Mouse (Mus musculus) hindbrain, embryonic 11.5 days (tissue): ENCODE data around the gene Pecam1. TPM values are rescaled to one million over a fixed set of nuclear protein-coding genes. Genes with fewer than 3 reads are reported as not detected.
A peak's percentile ranks its signal among the peaks of the same experiment; 100 is the strongest.

Experiments
- ATAC-seq: fragments of 200-750 bp; cut with Nextera tagmentation; 2 replicates; pipeline ENCODE4 v1.8.0; 2017; ENCODE audit warnings: mild to moderate bottlenecking, moderate TSS enrichment, moderate library complexity; ENCODE audit not compliant: low FRiP score
- DNase-seq: peaks from one replicate; pipeline ENCODE4 v3.0.0-alpha.2; 2015; ENCODE audit warnings: low spot score
- H3K27ac ChIP-seq: fragments of 300-500 bp; sonication (generic); 2 replicates; pipeline ENCODE4 v1.5.1; 2014; ENCODE audit warnings: mild to moderate bottlenecking, low read depth, low read length
- H3K27me3 ChIP-seq: fragments of 300-500 bp; sonication (generic); 2 replicates; pipeline ENCODE4 v1.6.1; 2014; ENCODE audit warnings: mild to moderate bottlenecking, low read length, moderate library complexity, mixed read lengths; ENCODE audit not compliant: control insufficient read depth, insufficient read depth
- H3K36me3 ChIP-seq: fragments of 300-500 bp; sonication (generic); 2 replicates; pipeline ENCODE4 v1.6.1; 2014; ENCODE audit warnings: mild to moderate bottlenecking, low read length, moderate library complexity, mixed read lengths; ENCODE audit not compliant: control insufficient read depth, insufficient read depth
- H3K4me1 ChIP-seq: fragments of 300-500 bp; sonication (generic); replicated peaks from 2 replicates; pipeline ENCODE4 v1.6.1; 2014; ENCODE audit warnings: low read length, mixed read lengths; ENCODE audit not compliant: control insufficient read depth, insufficient read depth
- H3K4me2 ChIP-seq: fragments of 300-500 bp; sonication (generic); replicated peaks from 2 replicates; pipeline ENCODE4 v1.6.1; 2014; ENCODE audit warnings: mild to moderate bottlenecking, low read depth, low read length
- H3K4me3 ChIP-seq: fragments of 300-500 bp; sonication (generic); 2 replicates; pipeline ENCODE4 v1.5.1; 2014; ENCODE audit warnings: low read depth, low read length
- H3K9ac ChIP-seq: fragments of 300-500 bp; sonication (generic); 2 replicates; pipeline ENCODE4 v1.6.1; 2014; ENCODE audit warnings: low read depth, low read length
- H3K9me3 ChIP-seq: fragments of 300-500 bp; sonication (generic); 2 replicates; pipeline ENCODE4 v1.6.1; 2016; ENCODE audit warnings: low read length; ENCODE audit not compliant: control insufficient read depth
- WGBS: fragments of 180-500 bp; shearing (Covaris S2); extraction: QIAGEN DNeasy Blood & Tissue Kit; methylation state at CpG from one replicate; pipeline ENCODE4 v1.1.7; 2014; 5-methylcytosine and 5-hydroxymethylcytosine counted together
- polyA plus RNA-seq: library from polyadenylated mRNA; unstranded; fragments of >200 nt; fragmentation: Nextera tagmentation; extraction: Ambion mirVana; gene quantifications from 2 replicates; pipeline ENCODE4 v1.2.1, GENCODE M21; 2014

Gene Pecam1
- polyA plus RNA-seq, 1 experiment from 2014 or later = 20.3 TPM

- no peak overlapping the region for H3K4me2 ChIP-seq
- H3K9me3 ChIP-seq = no peaks in the 10 kb centered on the region
- no peak overlapping the region for H3K9ac ChIP-seq
- DNase-seq (no peak), ATAC-seq (no peak)
- H3K27ac ChIP-seq = no peak overlapping the region
- H3K27me3 ChIP-seq = no peaks in the 10 kb centered on the region
- H3K36me3 ChIP-seq = no peaks in the 10 kb centered on the region
- no peak overlapping the region for H3K4me3 ChIP-seq
- 92% methylated on average over 6 of the region's 6 CpGs for WGBS
- H3K4me1 ChIP-seq = no peaks in the 10 kb centered on the region
Measured at GRCm38 (mm10) chr11:106681138-106681537, 69.3 kb downstream of the Pecam1 start.

- ATAC-seq (no peak), DNase-seq (no peak)
- Histone ChIP-seq H3K27ac (no peak overlapping the region), H3K27me3 (no peaks in the 10 kb centered on the region), H3K4me1 (0 out of 2 replicates have a peak, but pooled peaks cover 3% of the 10 kb centered on the region), H3K9ac (no peak overlapping the region), H3K36me3 (no peaks in the 10 kb centered on the region), H3K9me3 (no peaks in the 10 kb centered on the region), H3K4me3 (no peak overlapping the region), H3K4me2 (no peak overlapping the region)
- WGBS = 64% methylated on average over 6 of the region's 6 CpGs
Measured at GRCm38 (mm10) chr11:106679874-106680273, 70.6 kb downstream of the Pecam1 start.

GRCm38 (mm10) chr11:106677910-106678591 is 72.4 kb downstream of the Pecam1 start:
- Histone ChIP-seq H3K4me2 (no peak overlapping the region), H3K9me3 (no peaks in the 10 kb centered on the region), H3K4me1 (peaks cover 5% of the 10 kb centered on the region; the same call in 1 of the 2 replicates), H3K27me3 (no peaks in the 10 kb centered on the region), H3K4me3 (no peak overlapping the region), H3K27ac (no peak overlapping the region), H3K9ac (no peak overlapping the region), H3K36me3 (no peaks in the 10 kb centered on the region)
- 85% methylated on average over 10 of the region's 10 CpGs for WGBS
- ATAC-seq = no peak
- DNase-seq = no peak

GRCm38 (mm10) chr11:106677331-106677730 is 73.1 kb downstream of the Pecam1 start:
- Histone ChIP-seq H3K4me2 (no peak overlapping the region), H3K36me3 (no peaks in the 10 kb centered on the region), H3K9me3 (no peaks in the 10 kb centered on the region), H3K4me3 (no peak overlapping the region), H3K27ac (no peak overlapping the region), H3K27me3 (no peaks in the 10 kb centered on the region), H3K4me1 (peaks cover 5% of the 10 kb centered on the region; the same call in 1 of the 2 replicates), H3K9ac (no peak overlapping the region)
- no peak for DNase-seq
- 86% methylated on average over 4 of the region's 4 CpGs for WGBS
- no peak for ATAC-seq

- Histone ChIP-seq H3K9me3 (no peaks in the 10 kb centered on the region), H3K9ac (no peak overlapping the region), H3K4me1 (peaks cover 5% of the 10 kb centered on the region; the same call in 1 of the 2 replicates), H3K27me3 (no peaks in the 10 kb centered on the region), H3K36me3 (no peaks in the 10 kb centered on the region), H3K4me2 (no peak overlapping the region), H3K27ac (0 out of 2 replicates have a peak overlapping the region, but pooled peaks have one; percentile 34), H3K4me3 (no peak overlapping the region)
- ATAC-seq (no peak), DNase-seq (no peak)
- WGBS = 90% methylated on average over 5 of the region's 5 CpGs
Measured at GRCm38 (mm10) chr11:106675875-106676274, 74.6 kb downstream of the Pecam1 start.

- H3K36me3 ChIP-seq = no peaks in the 10 kb centered on the region
- H3K9me3 ChIP-seq = no peaks in the 10 kb centered on the region
- H3K4me3 ChIP-seq = no peak overlapping the region
- H3K27me3 ChIP-seq = no peaks in the 10 kb centered on the region
- peak overlapping the region; percentile 64; the same call in 1 of the 2 replicates for H3K27ac ChIP-seq
- H3K9ac ChIP-seq = no peak overlapping the region
- 77% methylated on average over 10 of the region's 10 CpGs for WGBS
- no peak for ATAC-seq
- no peak for DNase-seq
- H3K4me2 ChIP-seq = no peak overlapping the region
- H3K4me1 ChIP-seq = peaks cover 5% of the 10 kb centered on the region; the same call in 1 of the 2 replicates
Measured at GRCm38 (mm10) chr11:106675201-106675726, 75.2 kb downstream of the Pecam1 start.

GRCm38 (mm10) chr11:106674612-106675153 is 75.7 kb downstream of the Pecam1 start:
- Histone ChIP-seq H3K36me3 (no peaks in the 10 kb centered on the region), H3K9me3 (no peaks in the 10 kb centered on the region), H3K27ac (peak overlapping the region; percentile 64; the same call in 1 of the 2 replicates), H3K4me2 (no peak overlapping the region), H3K4me1 (peaks cover 5% of the 10 kb centered on the region; the same call in 1 of the 2 replicates), H3K27me3 (no peaks in the 10 kb centered on the region), H3K4me3 (no peak overlapping the region), H3K9ac (no peak overlapping the region)
- DNase-seq (peak; percentile 62), ATAC-seq (peak; percentile 91)
- WGBS = 11% methylated on average over 9 of the region's 9 CpGs

GRCm38 (mm10) chr11:106673727-106674611 is 76.5 kb downstream of the Pecam1 start:
- Histone ChIP-seq H3K36me3 (no peaks in the 10 kb centered on the region), H3K27me3 (no peaks in the 10 kb centered on the region), H3K4me3 (no peak overlapping the region), H3K27ac (no peak overlapping the region), H3K4me2 (no peak overlapping the region), H3K4me1 (peaks cover 5% of the 10 kb centered on the region; the same call in 1 of the 2 replicates), H3K9me3 (no peaks in the 10 kb centered on the region), H3K9ac (no peak overlapping the region)
- ATAC-seq = no peak; the same call in none of the 2 replicates
- 78% methylated on average over 8 of the region's 8 CpGs for WGBS
- DNase-seq = no peak
